11 mouse cellular contexts compared by ENCODE assay signal in genomic region chr6:48700251-48701075, GRCm38 (mm10). TPM values are rescaled to one million over a fixed set of nuclear protein-coding genes. Genes with fewer than 3 reads are reported as not detected.
DNase-seq lines count a peak whose midpoint lies in the region; ATAC-seq and TF ChIP-seq lines count a peak whose summit lies in the region.
"Had no signal": no experiment of that assay in that cellular context is flagged by ENCODE, and none has a peak within 500 bp of the region (broad histone marks: within the 10 kb centered on the region; RNA-seq: fewer than 3 reads in every experiment).

No protein-coding gene starts in this region.

- peak; percentile 77 to 78 for ATAC-seq in hematopoietic stem cell, adult 5-6 weeks (replicated peaks in 1 of 2; ENCODE audit: insufficient read depth in 1 of 2, low FRiP score in 2 of 2, low TSS enrichment in 1 of 2, low read depth in 1 of 2, poor library complexity in 2 of 2, severe bottlenecking in 2 of 2)
- ATAC-seq: hindbrain, postnatal 0 days had no signal

- intact Hi-C loops in gastrocnemius, adult 2 months (cut with DNase I), result loop anchor here (5.0 kb wide), 1 partner anchor 47 kb away; the partner anchor contains the start of gene Gimap5

- no peak for TF ChIP-seq CTCF in gastrocnemius, adult 2 months (IDR thresholded peaks at IDR 0.05)

- no peaks in the 10 kb centered on the region for H3K9me3 ChIP-seq in forebrain, embryonic 10.5 days

- H3K4me1 ChIP-seq in forebrain, embryonic 10.5 days, result peaks cover 7% of the 10 kb centered on the region; the same call in 1 of the 2 replicates

- DNase-seq in gastrocnemius, adult 2 months, result no peak
- DNase-seq in gastrocnemius, postnatal 10 days, result no peak
- peak; percentile 50 for DNase-seq in T-cell, adult 2 months (ENCODE audit: low spot score)
- DNase-seq in lung, postnatal 36 days, result peak; percentile 82
- DNase-seq in retina, postnatal 1 day, result no peak
- no peak for DNase-seq in layer of hippocampus, postnatal 14 days (ENCODE audit: low spot score in 2 of 2)
- DNase-seq in forebrain, embryonic 10.5 days (ENCODE audit: extremely low spot score, low spot score), result no peak
- DNase-seq: cerebellum, postnatal 10 days had no signal

- 0 out of 2 replicates have a peak overlapping the region, but pooled peaks have one; percentile 15 for H3K4me3 ChIP-seq in gastrocnemius, adult 2 months
- no peak overlapping the region for H3K4me3 ChIP-seq in forebrain, embryonic 10.5 days

- WGBS in forebrain, embryonic 10.5 days, result 65% methylated on average over 5 of the region's 5 CpGs

- peak overlapping the region; percentile 87 for H3K27ac ChIP-seq in gastrocnemius, adult 2 months
- no peak overlapping the region for H3K27ac ChIP-seq in forebrain, embryonic 10.5 days
- H3K27ac ChIP-seq: hindbrain, postnatal 0 days had no signal

- no peaks in the 10 kb centered on the region for H3K36me3 ChIP-seq in forebrain, embryonic 10.5 days (replicated peaks)

- H3K27me3 ChIP-seq in forebrain, embryonic 10.5 days (ENCODE audit: poor library complexity, severe bottlenecking), result no peaks in the 10 kb centered on the region

RNA-seq across cellular contexts. Expression of gene Gimap6, which starts 7.6 kb away (rescaled TPM):
- total RNA-seq in gastrocnemius, adult 2 months (2021), result 10 to 100 TPM in 1 of 2 experiments, 1 to 10 TPM in 1; 8.4 to 13.8 TPM
- 10 to 100 TPM; 24.2 to 29.4 TPM for total RNA-seq in gastrocnemius, postnatal 10 days (2021)
- 416 and 544 TPM in 2 replicates for total RNA-seq in hematopoietic stem cell, adult 5-6 weeks (2017)
- 1 to 10 TPM; 6.5 to 7.3 TPM for total RNA-seq in layer of hippocampus, postnatal 14 days (2021)
- 8.4 and 9.7 TPM in 2 replicates for polyA plus RNA-seq in forebrain, embryonic 10.5 days (2016; fragmentation: Nextera tagmentation; extraction: Ambion mirVana)

RNA-seq across cellular contexts. Expression of gene Gimap4, which starts 16.1 kb away (rescaled TPM):
- 1 to 10 TPM; 3.6 to 5.5 TPM for total RNA-seq in gastrocnemius, adult 2 months (2021)
- total RNA-seq in gastrocnemius, postnatal 10 days (2021), result 10 to 100 TPM; 13.5 to 16.5 TPM
- total RNA-seq in hematopoietic stem cell, adult 5-6 weeks (2017), result 30.6 and 35.7 TPM in 2 replicates
- under 1 TPM; 0.21 to 0.30 TPM for total RNA-seq in layer of hippocampus, postnatal 14 days (2021)
- polyA plus RNA-seq in forebrain, embryonic 10.5 days (2016; fragmentation: Nextera tagmentation; extraction: Ambion mirVana), result 5.9 and 6.8 TPM in 2 replicates

RNA-seq across cellular contexts. Expression of gene Gm28053, which starts 17.9 kb away (rescaled TPM):
- total RNA-seq in gastrocnemius, adult 2 months (2021), result under 1 TPM in 1 of 2 experiments, not detected in 1; 0.84 TPM
- total RNA-seq in gastrocnemius, postnatal 10 days (2021), result 1 to 10 TPM; 2.1 to 5.2 TPM
- total RNA-seq in hematopoietic stem cell, adult 5-6 weeks (2017), result 100 and 477 TPM in 2 replicates
- 1 to 10 TPM; 1.5 to 2.4 TPM for total RNA-seq in layer of hippocampus, postnatal 14 days (2021)
- polyA plus RNA-seq in forebrain, embryonic 10.5 days (2016; fragmentation: Nextera tagmentation; extraction: Ambion mirVana), result not detected in 2 replicates
- total RNA-seq: hindbrain, postnatal 0 days had no signal
- polyA plus RNA-seq: hindbrain, postnatal 0 days; neural tube, embryonic 11.5 days had no signal

RNA-seq across cellular contexts. Expression of gene Gimap7, which starts 18.0 kb away (rescaled TPM):
- not detected for total RNA-seq in gastrocnemius, adult 2 months (2021)
- total RNA-seq in gastrocnemius, postnatal 10 days (2021), result not detected
- 11.0 and 25.5 TPM in 2 replicates for total RNA-seq in hematopoietic stem cell, adult 5-6 weeks (2017)
- not detected for total RNA-seq in layer of hippocampus, postnatal 14 days (2021)
- polyA plus RNA-seq in forebrain, embryonic 10.5 days (2016; fragmentation: Nextera tagmentation; extraction: Ambion mirVana), result not detected in 2 replicates
- total RNA-seq: hindbrain, postnatal 0 days had no signal
- polyA plus RNA-seq: hindbrain, postnatal 0 days; neural tube, embryonic 11.5 days had no signal

RNA-seq across cellular contexts. Expression of gene Gimap9, which starts 24.5 kb away (rescaled TPM):
- total RNA-seq in gastrocnemius, adult 2 months (2021), result 1 to 10 TPM; 1.1 to 1.2 TPM
- 1 to 10 TPM; 2.2 to 2.3 TPM for total RNA-seq in gastrocnemius, postnatal 10 days (2021)
- 83.6 and 95.8 TPM in 2 replicates for total RNA-seq in hematopoietic stem cell, adult 5-6 weeks (2017)
- under 1 TPM; 0.55 to 0.62 TPM for total RNA-seq in layer of hippocampus, postnatal 14 days (2021)
- 4.0 TPM in 2 replicates for polyA plus RNA-seq in forebrain, embryonic 10.5 days (2016; fragmentation: Nextera tagmentation; extraction: Ambion mirVana)

Comparison
In these comparisons a context has a peak if more than half of its experiments do, and no peak if none do; other contexts are left out.
1. DNase-seq: peak in T-cell, adult 2 months (single experiment) and lung, postnatal 36 days (single experiment); none in gastrocnemius, adult 2 months (single experiment), gastrocnemius, postnatal 10 days (single experiment), retina, postnatal 1 day (single experiment), layer of hippocampus, postnatal 14 days (0 of 2) and forebrain, embryonic 10.5 days (single experiment).
2. RNA of gene Gimap6, which starts 7.6 kb away (total RNA-seq): 416 to 544 TPM in hematopoietic stem cell, adult 5-6 weeks; 24.2 to 29.4 TPM in gastrocnemius, postnatal 10 days, 8.4 to 13.8 TPM in gastrocnemius, adult 2 months and 6.5 to 7.3 TPM in layer of hippocampus, postnatal 14 days; every median in the first group is over 10 times any median in the second.
3. RNA of gene Gm28053, which starts 17.9 kb away (total RNA-seq): 100 to 477 TPM in hematopoietic stem cell, adult 5-6 weeks; 2.1 to 5.2 TPM in gastrocnemius, postnatal 10 days, 1.5 to 2.4 TPM in layer of hippocampus, postnatal 14 days and 0.84 TPM in gastrocnemius, adult 2 months; every median in the first group is over 10 times any median in the second.